ENCODE assay signal across 26 mouse cellular contexts in the genomic region with DNA sequence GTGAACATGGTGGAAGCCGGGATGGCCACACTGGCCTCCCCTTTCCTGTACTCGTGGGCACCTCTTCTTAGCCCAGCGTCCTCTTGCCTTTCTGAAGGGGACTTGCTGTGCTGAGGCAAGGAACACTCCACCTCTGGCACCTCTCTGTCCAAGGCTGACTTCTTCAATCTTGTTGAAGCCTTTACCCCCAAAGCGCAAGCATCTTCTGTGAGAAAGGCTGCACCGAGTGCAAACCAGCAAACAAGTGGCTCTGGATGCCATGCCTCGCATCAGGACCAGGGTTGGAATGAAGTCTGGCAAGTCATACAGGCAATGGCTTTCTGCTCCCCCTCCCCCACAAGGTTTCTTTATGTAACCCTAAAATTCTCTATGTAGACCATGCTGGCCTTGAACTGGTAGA. TPM values are rescaled to one million over a fixed set of nuclear protein-coding genes. Genes with fewer than 3 reads are reported as not detected.
A peak's percentile ranks its signal among the peaks of the same experiment; 100 is the strongest.
DNase-seq lines count a peak whose midpoint lies in the region; ATAC-seq and TF ChIP-seq lines count a peak whose summit lies in the region.
"Had no signal": no experiment of that assay in that cellular context is flagged by ENCODE, and none has a peak within 500 bp of the region (broad histone marks: within the 10 kb centered on the region; RNA-seq: fewer than 3 reads in every experiment).

No protein-coding gene starts in this region.

- peak overlapping the region; percentile 37 for H3K4me3 ChIP-seq in gastrocnemius, adult 2 months
- no peak overlapping the region for H3K4me3 ChIP-seq in kidney, embryonic 14.5 days (ENCODE audit: low read length)
- no peak overlapping the region for H3K4me3 ChIP-seq in midbrain, embryonic 13.5 days (replicated peaks)
- H3K4me3 ChIP-seq in midbrain, embryonic 10.5 days, result no peak overlapping the region
- no peak overlapping the region for H3K4me3 ChIP-seq in limb, embryonic 15.5 days
- H3K4me3 ChIP-seq: forebrain, embryonic 10.5 days; hindbrain, embryonic 13.5 days; kidney, embryonic 15.5 days; liver, embryonic 15.5 days; lung, embryonic 15.5 days; stomach, embryonic 15.5 days had no signal

- 0 out of 2 replicates have a peak, but pooled peaks have one; percentile 7 for ATAC-seq in kidney, embryonic 14.5 days (ENCODE audit: low FRiP score, low TSS enrichment)
- ATAC-seq in midbrain, embryonic 13.5 days, result no peak
- ATAC-seq in limb, embryonic 15.5 days (ENCODE audit: insufficient number of reproducible peaks, low FRiP score, low TSS enrichment, low read depth), result 0 out of 2 replicates have a peak, but pooled peaks have one; percentile 10
- ATAC-seq: intestine, postnatal 0 days; Patski had no signal

- no peak overlapping the region for H3K9ac ChIP-seq in kidney, embryonic 14.5 days (ENCODE audit: low read depth, low read length)
- H3K9ac ChIP-seq in midbrain, embryonic 13.5 days (replicated peaks), result no peak overlapping the region
- no peak overlapping the region for H3K9ac ChIP-seq in limb, embryonic 15.5 days
- H3K9ac ChIP-seq: forebrain, postnatal 0 days; hindbrain, embryonic 13.5 days; kidney, embryonic 15.5 days; liver, embryonic 15.5 days; lung, embryonic 15.5 days; stomach, embryonic 15.5 days had no signal

- intact Hi-C loops in gastrocnemius, adult 2 months (cut with DNase I), result loop anchor here (5.0 kb wide), 1 partner anchor 73 kb away; no protein-coding TSS in a partner anchor

- no peak for TF ChIP-seq CTCF in gastrocnemius, adult 2 months (IDR thresholded peaks at IDR 0.05)

- H3K27me3 ChIP-seq in kidney, embryonic 14.5 days (ENCODE audit: control insufficient read depth, insufficient read depth, low read length), result no peaks in the 10 kb centered on the region
- H3K27me3 ChIP-seq in midbrain, embryonic 13.5 days, result no peaks in the 10 kb centered on the region
- H3K27me3 ChIP-seq in midbrain, embryonic 10.5 days (ENCODE audit: low read depth, poor library complexity, severe bottlenecking), result no peaks in the 10 kb centered on the region
- H3K27me3 ChIP-seq in limb, embryonic 15.5 days, result no peaks in the 10 kb centered on the region
- H3K27me3 ChIP-seq: hindbrain, embryonic 13.5 days; kidney, embryonic 15.5 days; lung, embryonic 15.5 days; stomach, embryonic 15.5 days had no signal

- no peaks in the 10 kb centered on the region for H3K9me3 ChIP-seq in kidney, embryonic 14.5 days (ENCODE audit: control insufficient read depth, low read length)
- H3K9me3 ChIP-seq in midbrain, embryonic 13.5 days, result no peaks in the 10 kb centered on the region
- H3K9me3 ChIP-seq in midbrain, embryonic 10.5 days (replicated peaks), result no peaks in the 10 kb centered on the region
- H3K9me3 ChIP-seq in limb, embryonic 15.5 days, result no peaks in the 10 kb centered on the region
- H3K9me3 ChIP-seq: forebrain, embryonic 10.5 days; hindbrain, embryonic 13.5 days; kidney, embryonic 15.5 days; liver, embryonic 15.5 days; lung, embryonic 15.5 days; stomach, embryonic 15.5 days had no signal

- H3K4me1 ChIP-seq in kidney, embryonic 14.5 days (ENCODE audit: control insufficient read depth, insufficient read depth, low read length), result peaks cover 11% of the 10 kb centered on the region
- H3K4me1 ChIP-seq in midbrain, embryonic 13.5 days (replicated peaks), result peaks cover 17% of the 10 kb centered on the region
- peaks cover 10% of the 10 kb centered on the region; the same call in 1 of the 2 replicates for H3K4me1 ChIP-seq in midbrain, embryonic 10.5 days
- H3K4me1 ChIP-seq in limb, embryonic 15.5 days, result peaks cover 10% of the 10 kb centered on the region
- H3K4me1 ChIP-seq: hindbrain, embryonic 13.5 days; liver, embryonic 15.5 days had no signal

- no peaks in the 10 kb centered on the region for H3K36me3 ChIP-seq in kidney, embryonic 14.5 days (ENCODE audit: control insufficient read depth, insufficient read depth, low read length)
- no peaks in the 10 kb centered on the region for H3K36me3 ChIP-seq in midbrain, embryonic 13.5 days
- no peaks in the 10 kb centered on the region for H3K36me3 ChIP-seq in midbrain, embryonic 10.5 days
- no peaks in the 10 kb centered on the region for H3K36me3 ChIP-seq in limb, embryonic 15.5 days
- H3K36me3 ChIP-seq: forebrain, embryonic 10.5 days; hindbrain, embryonic 13.5 days; kidney, embryonic 15.5 days; liver, embryonic 15.5 days; lung, embryonic 15.5 days; stomach, embryonic 15.5 days had no signal

- no peak for DNase-seq in gastrocnemius, adult 2 months
- DNase-seq in gastrocnemius, adult 18-20 months (ENCODE audit: low spot score), result no peak
- no peak for DNase-seq in kidney, postnatal 25 days
- DNase-seq in midbrain, embryonic 10.5 days (ENCODE audit: low spot score), result no peak
- no peak for DNase-seq in layer of hippocampus, adult 18-20 months (ENCODE audit: low spot score in 2 of 2)
- DNase-seq: adrenal gland, postnatal 10 days; cerebellum, adult 8-10 months; cerebellum, postnatal 25 days; forebrain, postnatal 0 days; gastrocnemius, postnatal 14 days; heart, postnatal 36 days; layer of hippocampus, postnatal 36 days; left cerebral cortex, postnatal 4 days; right cerebral cortex, postnatal 14 days; thymus, postnatal 14 days had no signal

- H3K4me2 ChIP-seq in kidney, embryonic 14.5 days (replicated peaks; ENCODE audit: low read depth, low read length), result no peak overlapping the region
- peak overlapping the region; percentile 9; the same call in 1 of the 2 replicates for H3K4me2 ChIP-seq in midbrain, embryonic 13.5 days (replicated peaks)
- no peak overlapping the region for H3K4me2 ChIP-seq in limb, embryonic 15.5 days
- H3K4me2 ChIP-seq: hindbrain, embryonic 13.5 days; liver, embryonic 15.5 days; lung, embryonic 15.5 days had no signal

- WGBS in kidney, embryonic 14.5 days, result 84% methylated on average over 6 of the region's 6 CpGs
- 87% methylated on average over 6 of the region's 6 CpGs for WGBS in midbrain, embryonic 13.5 days
- WGBS in midbrain, embryonic 10.5 days, result 87% methylated on average over 6 of the region's 6 CpGs
- WGBS in limb, embryonic 15.5 days, result 71% methylated on average over 6 of the region's 6 CpGs

- H3K27ac ChIP-seq in gastrocnemius, adult 2 months, result peak overlapping the region; percentile 76
- H3K27ac ChIP-seq in kidney, embryonic 14.5 days (ENCODE audit: low read depth, low read length), result no peak overlapping the region
- no peak overlapping the region for H3K27ac ChIP-seq in midbrain, embryonic 13.5 days
- H3K27ac ChIP-seq in midbrain, embryonic 10.5 days (replicated peaks), result no peak overlapping the region
- no peak overlapping the region for H3K27ac ChIP-seq in limb, embryonic 15.5 days
- H3K27ac ChIP-seq: forebrain, embryonic 10.5 days; hindbrain, embryonic 13.5 days; kidney, embryonic 15.5 days; liver, embryonic 15.5 days; lung, embryonic 15.5 days; stomach, embryonic 15.5 days had no signal

RNA-seq across cellular contexts. Expression of a gene that starts 43.4 kb away (rescaled TPM):
- total RNA-seq in gastrocnemius, adult 2 months (2021), result 100 to 1,000 TPM; 283 to 348 TPM
- 100 to 1,000 TPM; 318 to 338 TPM for total RNA-seq in gastrocnemius, adult 18-20 months (2021)
- 546 and 649 TPM in 2 replicates for polyA plus RNA-seq in kidney, embryonic 14.5 days (2014; fragmentation: Nextera tagmentation; extraction: Ambion mirVana)
- polyA plus RNA-seq in midbrain, embryonic 13.5 days (2015; fragmentation: Nextera tagmentation; extraction: Ambion mirVana), result 316 and 320 TPM in 2 replicates
- polyA plus RNA-seq in midbrain, embryonic 10.5 days (2016; fragmentation: Nextera tagmentation; extraction: Ambion mirVana), result 427 and 470 TPM in 2 replicates
- polyA plus RNA-seq in limb, embryonic 15.5 days (2015; fragmentation: Nextera tagmentation; extraction: Ambion mirVana), result 381 and 399 TPM in 2 replicates
- total RNA-seq in layer of hippocampus, adult 18-20 months (2021), result 100 to 1,000 TPM; 210 to 224 TPM
